Mouse (Mus musculus): ENCODE measurements at regions not wholly inside any gene's neighbourhood (a gene's known extent, or its start where the extent isn't known, plus 50 kb on each side); places are given as distances from the start of the nearest gene placed in this dataset.

GRCm38 (mm10) chr2:169237321-169237720 lies 281.9 kb upstream of the Zfp64 start:
- DNase-seq (ENCODE audit: low read depth, low spot score): no peak

GRCm38 (mm10) chr2:169234368-169235070 lies 279.1 kb upstream of the Zfp64 start:
- no peak for DNase-seq (ENCODE audit: low read depth, low spot score)

- no peak for DNase-seq (ENCODE audit: low read depth, low spot score)
Measured at GRCm38 (mm10) chr2:169233151-169234123, 278.1 kb upstream of the Zfp64 start.

- no peak for DNase-seq (ENCODE audit: low read depth, low spot score)
Measured at GRCm38 (mm10) chr2:169222264-169222663, 266.9 kb upstream of the Zfp64 start.

- DNase-seq (ENCODE audit: low read depth, low spot score): no peak
Measured at GRCm38 (mm10) chr2:169221141-169221540, 265.8 kb upstream of the Zfp64 start.

GRCm38 (mm10) chr2:169215546-169216043 lies 260.2 kb upstream of the Zfp64 start:
- no peak for DNase-seq (ENCODE audit: low read depth, low spot score)

GRCm38 (mm10) chr2:169214396-169214795 lies 259.0 kb upstream of the Zfp64 start:
- DNase-seq (ENCODE audit: low read depth, low spot score): no peak

- no peak for DNase-seq (ENCODE audit: low read depth, low spot score)
Measured at GRCm38 (mm10) chr2:169213314-169213713, 257.9 kb upstream of the Zfp64 start.

- no peak for DNase-seq (ENCODE audit: low read depth, low spot score)
Measured at GRCm38 (mm10) chr2:169212676-169213257, 257.4 kb upstream of the Zfp64 start.

GRCm38 (mm10) chr2:169204254-169204752 lies 248.9 kb upstream of the Zfp64 start:
- no peak for DNase-seq (ENCODE audit: low read depth, low spot score)

GRCm38 (mm10) chr2:169191974-169192373 lies 236.6 kb upstream of the Zfp64 start:
- no peak for DNase-seq (ENCODE audit: low read depth, low spot score)

- no peak for DNase-seq (ENCODE audit: low read depth, low spot score)
Measured at GRCm38 (mm10) chr2:169191465-169191864, 236.1 kb upstream of the Zfp64 start.

- DNase-seq (ENCODE audit: low read depth, low spot score): no peak
Measured at GRCm38 (mm10) chr2:169177565-169177964, 222.2 kb upstream of the Zfp64 start.

GRCm38 (mm10) chr2:169168795-169169194 lies 213.4 kb upstream of the Zfp64 start:
- no peak for DNase-seq (ENCODE audit: low read depth, low spot score)

GRCm38 (mm10) chr2:169168376-169168775 lies 213.0 kb upstream of the Zfp64 start:
- no peak for DNase-seq (ENCODE audit: low read depth, low spot score)

GRCm38 (mm10) chr2:169161651-169162050 lies 206.3 kb upstream of the Zfp64 start:
- no peak for DNase-seq (ENCODE audit: low read depth, low spot score)

GRCm38 (mm10) chr2:169158760-169159159 lies 203.4 kb upstream of the Zfp64 start:
- DNase-seq (ENCODE audit: low read depth, low spot score): no peak

- DNase-seq (ENCODE audit: low read depth, low spot score): no peak
Measured at GRCm38 (mm10) chr2:169158005-169158673, 202.8 kb upstream of the Zfp64 start.

- no peak for DNase-seq (ENCODE audit: low read depth, low spot score)
Measured at GRCm38 (mm10) chr2:169156908-169157307, 201.5 kb upstream of the Zfp64 start.

GRCm38 (mm10) chr2:169154881-169155280 lies 199.5 kb upstream of the Zfp64 start:
- DNase-seq (ENCODE audit: low read depth, low spot score): no peak

GRCm38 (mm10) chr2:169147655-169148054 lies 192.3 kb upstream of the Zfp64 start:
- no peak for DNase-seq (ENCODE audit: low read depth, low spot score)
